Mouse (Mus musculus) liver, embryonic 14.5 days (tissue): ENCODE measurements around the gene Upf2. TPM values are rescaled to one million over a fixed set of nuclear protein-coding genes. Genes with fewer than 3 reads are reported as not detected.

Experiments
- ATAC-seq: fragments of 200-750 bp; cut with Nextera tagmentation; 2 replicates; pipeline ENCODE4 v1.8.0; 2017; ENCODE audit warnings: moderate number of reproducible peaks, mild to moderate bottlenecking, moderate library complexity; ENCODE audit not compliant: insufficient read depth
- DNase-seq, 3 experiments: peaks; one replicate each; pipeline ENCODE4 v3.0.0-alpha.2; 2012 to 2013; ENCODE audit warnings: low read depth in 3 of 3, low spot score in 3 of 3
- H3K27ac ChIP-seq: fragments of 300-500 bp; sonication (generic); 2 replicates; pipeline ENCODE4 v1.5.1; 2014; ENCODE audit warnings: moderate library complexity, mild to moderate bottlenecking, control low read depth, inconsistent platforms
- H3K27me3 ChIP-seq: fragments of 300-500 bp; sonication (generic); 2 replicates; pipeline ENCODE4 v1.6.1; 2014; ENCODE audit warnings: mild to moderate bottlenecking, low read length, moderate library complexity; ENCODE audit not compliant: control insufficient read depth, insufficient read depth
- H3K36me3 ChIP-seq: fragments of 300-500 bp; sonication (generic); replicated peaks from 2 replicates; pipeline ENCODE4 v1.6.1; 2014; ENCODE audit warnings: low read depth; ENCODE audit not compliant: control insufficient read depth, insufficient read depth
- H3K4me1 ChIP-seq, 2 experiments: fragments of 200-500 bp in 1 of 2; fragments of 300-500 bp in 1 of 2; sonication (generic) in 1 of 2; replicated peaks; 2 replicates each; pipeline ENCODE4 v1.6.1; 2012 to 2014; ENCODE audit warnings: antibody characterized with exemption in 1 of 2, inconsistent platforms in 1 of 2, low read length in 1 of 2; ENCODE audit not compliant: control insufficient read depth in 2 of 2, insufficient read depth in 2 of 2
- H3K4me2 ChIP-seq: fragments of 300-500 bp; sonication (generic); 2 replicates; pipeline ENCODE4 v1.6.1; 2014; ENCODE audit warnings: low read depth, mild to moderate bottlenecking, control low read depth, moderate library complexity
- H3K4me3 ChIP-seq, 2 experiments: fragments of 200-500 bp in 1 of 2; fragments of 300-500 bp in 1 of 2; sonication (generic) in 1 of 2; 2 replicates each; pipeline ENCODE4 v1.5.1; 2012 to 2014; ENCODE audit warnings: low read depth in 2 of 2, low read length in 2 of 2, mild to moderate bottlenecking in 2 of 2, control low read depth in 1 of 2, inconsistent platforms in 1 of 2, moderate library complexity in 1 of 2; ENCODE audit not compliant: insufficient read depth in 1 of 2
- H3K9ac ChIP-seq: fragments of 300-500 bp; sonication (generic); replicated peaks from 2 replicates; pipeline ENCODE4 v1.6.1; 2014; ENCODE audit warnings: mild to moderate bottlenecking, control low read depth, moderate library complexity
- H3K9me3 ChIP-seq: fragments of 300-500 bp; sonication (generic); 2 replicates; pipeline ENCODE4 v1.6.1; 2016; ENCODE audit warnings: low read length, mixed read lengths; ENCODE audit not compliant: control insufficient read depth
- CTCF ChIP-seq: IDR thresholded peaks from 2 replicates; pipeline ENCODE4 v1.5.1; 2016; ENCODE audit warnings: antibody characterized with exemption, low read depth, control low read depth
- EP300 ChIP-seq: IDR thresholded peaks from 2 replicates; pipeline ENCODE4 v1.6.1; 2016; ENCODE audit warnings: antibody characterized with exemption, low read depth
- WGBS: fragments of 180-500 bp; shearing (Covaris S2); extraction: QIAGEN DNeasy Blood & Tissue Kit; methylation state at CpG from one replicate; pipeline ENCODE4 v1.1.7; 2014; ENCODE audit not compliant: insufficient replicate concordance; 5-methylcytosine and 5-hydroxymethylcytosine counted together
- polyA plus RNA-seq, 2 experiments: library from polyadenylated mRNA; depleted of rRNA in 1 of 2; stranded (reverse) in 1 of 2; unstranded in 1 of 2; fragments of >200 nt; fragmentation: Nextera tagmentation in 1 of 2; extraction: Ambion mirVana in 1 of 2; gene quantifications; 2 replicates each; pipeline versions ENCODE4 v1.2.1 to v1.2.3; 2012 to 2014

The Upf2 gene
- polyA plus RNA-seq (2012; rRNA removed) (4.5 and 6.8 TPM in 2 replicates), polyA plus RNA-seq (2014; fragmentation: Nextera tagmentation; extraction: Ambion mirVana) (3.7 and 3.8 TPM in 2 replicates)

DNA sequence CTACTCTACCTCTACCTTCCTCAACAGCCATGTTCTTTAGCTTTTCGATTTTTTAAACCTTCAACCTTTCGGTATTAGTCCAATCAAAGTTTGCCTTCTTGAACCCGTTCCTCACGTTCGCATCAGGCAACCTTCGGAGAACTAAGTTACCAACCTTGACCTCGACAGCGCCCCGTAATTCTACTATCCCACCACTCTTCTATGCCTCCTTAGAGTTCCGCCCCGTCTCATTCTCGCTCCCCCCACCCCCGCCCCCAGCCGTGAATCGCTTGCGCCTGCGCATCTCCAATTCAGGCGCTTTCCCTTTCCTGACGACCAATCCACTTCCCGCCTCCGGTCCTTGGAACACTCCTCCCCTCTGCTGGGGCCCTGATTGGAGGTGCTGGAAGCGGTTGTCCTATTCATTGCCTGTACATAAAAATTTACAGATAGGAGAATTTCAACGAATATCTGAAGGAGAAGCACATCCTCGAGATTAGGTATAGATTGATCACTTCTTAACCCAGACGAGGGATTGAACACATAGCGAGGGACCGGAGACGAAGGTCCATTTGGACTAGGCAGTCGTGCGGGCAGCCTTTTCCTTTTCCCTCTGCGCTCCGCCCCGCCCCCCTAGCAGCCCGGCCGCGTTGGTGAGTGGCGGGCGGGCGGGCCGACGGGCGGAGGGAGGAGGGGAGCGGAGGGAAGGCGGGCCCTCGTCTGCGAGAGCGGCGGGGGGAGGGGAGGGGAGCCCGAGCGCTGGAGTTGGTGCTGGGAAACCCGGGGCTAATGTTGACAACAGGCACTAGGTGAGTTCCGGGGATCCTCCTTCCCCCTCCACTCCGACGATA is at the start of gene Upf2:
Upf2 (plus strand) TSS at position 704 of the 830 bp plus-strand sequence.
- H3K9ac ChIP-seq, result peak within 1 kb of the TSS; percentile 96
- H3K4me3 ChIP-seq, result peak within 1 kb of the TSS; percentile 89 to 100
- ATAC-seq (peak; percentile 96), DNase-seq (peak; percentile 91 to 94 (median 92))
- under 1% methylated on average over 44 of the region's 54 CpGs for WGBS
- H3K4me2 ChIP-seq, result peak within 1 kb of the TSS; percentile 79
- no peaks in the 10 kb centered on the region for H3K27me3 ChIP-seq
- H3K27ac ChIP-seq, result peak within 1 kb of the TSS; percentile 60
- TF ChIP-seq EP300, result peak; percentile 80
- TF ChIP-seq CTCF, result no peak
- H3K9me3 ChIP-seq, result no peaks in the 10 kb centered on the region
- H3K36me3 ChIP-seq, result no peaks in the 10 kb centered on the region
- H3K4me1 ChIP-seq, result peaks cover 6 to 16% of the 10 kb centered on the region in 2 experiments

- Histone ChIP-seq H3K9me3 (no peaks in the 10 kb centered on the region), H3K9ac (no peak overlapping the region), H3K4me3 (no peak overlapping the region), H3K4me1 (no peaks in the 10 kb centered on the region), H3K27me3 (no peaks in the 10 kb centered on the region), H3K27ac (no peak overlapping the region), H3K36me3 (no peaks in the 10 kb centered on the region), H3K4me2 (no peak overlapping the region)
- DNase-seq, result no peak
- TF ChIP-seq CTCF, result no peak
- no peak for ATAC-seq
- WGBS, result 54% methylated on average over 5 of the region's 5 CpGs
These were observed 45.2 kb upstream of the Upf2 start for GRCm38 (mm10) chr2:5906092-5906491.

DNA sequence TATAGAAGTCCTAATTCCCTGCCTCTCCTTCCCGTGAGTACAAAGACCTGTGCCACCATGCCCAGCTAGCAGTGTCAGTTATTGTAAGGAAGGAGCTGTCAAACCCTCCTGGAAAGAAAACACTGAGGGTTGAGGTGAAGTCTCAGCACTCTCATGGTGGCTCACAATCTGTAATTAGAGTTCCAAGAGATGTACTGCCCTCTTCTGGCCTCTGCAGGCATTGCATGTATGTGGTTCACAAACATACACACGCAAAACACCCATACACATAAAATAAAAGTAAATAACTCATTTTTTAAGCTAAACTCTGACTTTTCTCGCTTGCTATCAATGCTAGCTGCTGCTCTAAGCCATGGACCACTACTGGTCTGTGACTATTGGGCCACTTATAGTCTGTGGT is 44.6 kb upstream of the Upf2 start:
- Histone ChIP-seq H3K27ac (no peak overlapping the region), H3K4me1 (no peaks in the 10 kb centered on the region), H3K4me2 (no peak overlapping the region), H3K9ac (no peak overlapping the region), H3K27me3 (no peaks in the 10 kb centered on the region), H3K36me3 (no peaks in the 10 kb centered on the region), H3K9me3 (no peaks in the 10 kb centered on the region), H3K4me3 (no peak overlapping the region)
- TF ChIP-seq CTCF (peak; percentile 86), EP300 (no peak)
- DNase-seq, result peak in 2 of 3 experiments; percentile 30 to 41
- no peak for ATAC-seq
- WGBS, result 40% methylated on average over 3 of the region's 3 CpGs

DNA sequence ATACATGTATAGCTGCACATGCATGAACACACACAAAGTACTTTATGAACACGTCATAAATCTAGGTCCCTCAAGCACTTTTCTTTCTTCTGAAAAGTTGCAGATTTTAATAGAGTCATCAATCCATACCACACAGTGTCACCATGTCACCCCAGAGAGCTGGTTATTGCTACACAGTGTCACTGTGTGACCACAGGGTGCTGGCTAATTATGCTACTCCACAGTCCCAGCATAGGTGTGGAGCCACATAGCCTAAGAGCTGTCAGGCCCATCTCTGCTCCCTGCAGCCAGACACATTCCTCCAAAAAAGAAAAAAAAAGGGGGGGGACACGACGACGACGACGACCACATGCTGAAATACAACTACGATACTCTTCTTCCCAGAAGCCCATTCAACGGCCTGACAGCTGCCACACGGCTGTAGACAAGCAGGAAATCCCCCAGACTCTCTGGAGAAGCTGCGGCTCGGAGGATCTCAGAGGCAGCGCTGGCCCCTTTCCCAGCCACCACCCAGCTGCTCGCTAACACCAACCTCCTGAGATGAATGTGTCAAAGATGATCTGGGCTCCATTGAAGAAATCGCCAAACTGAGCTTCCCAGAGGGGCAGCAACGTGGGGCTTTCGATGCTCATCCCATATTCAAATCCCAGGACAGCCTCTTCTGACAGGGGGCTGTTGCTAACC is 39.8 kb upstream of the Upf2 start:
- H3K9me3 ChIP-seq, result no peaks in the 10 kb centered on the region
- 73% methylated on average over 16 of the region's 16 CpGs for WGBS
- H3K4me2 ChIP-seq, result no peak overlapping the region
- H3K4me3 ChIP-seq, result no peak overlapping the region
- TF ChIP-seq CTCF (no peak), EP300 (no peak)
- DNase-seq (no peak), ATAC-seq (no peak)
- no peaks in the 10 kb centered on the region for H3K27me3 ChIP-seq
- H3K27ac ChIP-seq, result no peak overlapping the region
- H3K4me1 ChIP-seq, result no peaks in the 10 kb centered on the region
- H3K9ac ChIP-seq, result no peak overlapping the region
- no peaks in the 10 kb centered on the region for H3K36me3 ChIP-seq

- no peak overlapping the region for H3K9ac ChIP-seq
- ATAC-seq (no peak), DNase-seq (no peak)
- H3K9me3 ChIP-seq, result no peaks in the 10 kb centered on the region
- H3K27me3 ChIP-seq, result no peaks in the 10 kb centered on the region
- TF ChIP-seq CTCF (no peak), EP300 (no peak)
- no peak overlapping the region for H3K4me2 ChIP-seq
- WGBS, result 72% methylated on average over 6 of the region's 6 CpGs
- no peak overlapping the region for H3K27ac ChIP-seq
- H3K4me3 ChIP-seq, result no peak overlapping the region
- no peaks in the 10 kb centered on the region for H3K4me1 ChIP-seq
- H3K36me3 ChIP-seq, result no peaks in the 10 kb centered on the region
These were observed 28.4 kb upstream of the Upf2 start for GRCm38 (mm10) chr2:5922823-5923222.
